10 mouse cellular contexts compared by ENCODE assay signal in genomic region chr16:28610940-28611339, GRCm38 (mm10).
DNase-seq lines count a peak whose midpoint lies in the region; ATAC-seq and TF ChIP-seq lines count a peak whose summit lies in the region.
"Had no signal": no experiment of that assay in that cellular context is flagged by ENCODE, and none has a peak within 500 bp of the region (broad histone marks: within the 10 kb centered on the region; RNA-seq: fewer than 3 reads in every experiment).

No protein-coding gene starts in this region.

- no peak for TF ChIP-seq EP300 in stomach, postnatal 0 days (optimal IDR thresholded peaks at IDR 0.05)

- no peak overlapping the region for H3K9ac ChIP-seq in midbrain, embryonic 13.5 days (replicated peaks)
- no peak overlapping the region for H3K9ac ChIP-seq in stomach, postnatal 0 days (ENCODE audit: low read length)
- H3K9ac ChIP-seq: embryonic facial prominence, embryonic 12.5 days; liver, embryonic 13.5 days had no signal

- no peaks in the 10 kb centered on the region for H3K36me3 ChIP-seq in midbrain, embryonic 10.5 days
- H3K36me3 ChIP-seq in midbrain, embryonic 13.5 days = no peaks in the 10 kb centered on the region
- H3K36me3 ChIP-seq in stomach, postnatal 0 days (ENCODE audit: control insufficient read depth, insufficient read depth, low read length) = no peaks in the 10 kb centered on the region
- H3K36me3 ChIP-seq: embryonic facial prominence, embryonic 12.5 days; liver, embryonic 13.5 days had no signal

- no peak overlapping the region for H3K27ac ChIP-seq in midbrain, embryonic 10.5 days (replicated peaks)
- no peak overlapping the region for H3K27ac ChIP-seq in midbrain, embryonic 13.5 days
- H3K27ac ChIP-seq in stomach, postnatal 0 days (replicated peaks) = no peak overlapping the region
- H3K27ac ChIP-seq: embryonic facial prominence, embryonic 12.5 days; liver, embryonic 13.5 days had no signal

- H3K4me3 ChIP-seq in midbrain, embryonic 10.5 days = no peak overlapping the region
- no peak overlapping the region for H3K4me3 ChIP-seq in midbrain, embryonic 13.5 days (replicated peaks)
- no peak overlapping the region for H3K4me3 ChIP-seq in stomach, postnatal 0 days (ENCODE audit: low read depth, low read length)
- H3K4me3 ChIP-seq: embryonic facial prominence, embryonic 12.5 days; liver, embryonic 13.5 days had no signal

- peaks cover 14% of the 10 kb centered on the region for H3K4me1 ChIP-seq in midbrain, embryonic 10.5 days
- 0 out of 2 replicates have a peak, but pooled peaks cover 6% of the 10 kb centered on the region for H3K4me1 ChIP-seq in midbrain, embryonic 13.5 days (replicated peaks)
- H3K4me1 ChIP-seq in stomach, postnatal 0 days (replicated peaks; ENCODE audit: control insufficient read depth, insufficient read depth) = no peaks in the 10 kb centered on the region
- H3K4me1 ChIP-seq: liver, embryonic 13.5 days had no signal

- TF ChIP-seq CTCF in stomach, postnatal 0 days (IDR thresholded peaks at IDR 0.05; ENCODE audit: low read depth) = peak; percentile 66

- no peaks in the 10 kb centered on the region for H3K27me3 ChIP-seq in midbrain, embryonic 10.5 days (ENCODE audit: low read depth, poor library complexity, severe bottlenecking)
- no peaks in the 10 kb centered on the region for H3K27me3 ChIP-seq in midbrain, embryonic 13.5 days
- H3K27me3 ChIP-seq in stomach, postnatal 0 days (ENCODE audit: control insufficient read depth, insufficient read depth, low read length) = no peaks in the 10 kb centered on the region
- H3K27me3 ChIP-seq: embryonic facial prominence, embryonic 12.5 days; liver, embryonic 13.5 days had no signal

- ATAC-seq in midbrain, embryonic 13.5 days = no peak
- ATAC-seq in stomach, postnatal 0 days (ENCODE audit: low FRiP score, low TSS enrichment) = no peak

- WGBS in midbrain, embryonic 10.5 days = 17% methylated on average over 3 of the region's 3 CpGs
- WGBS in midbrain, embryonic 13.5 days = 16% methylated on average over 3 of the region's 3 CpGs
- 15% methylated on average over 3 of the region's 3 CpGs for WGBS in stomach, postnatal 0 days

- no peaks in the 10 kb centered on the region for H3K9me3 ChIP-seq in midbrain, embryonic 10.5 days (replicated peaks)
- H3K9me3 ChIP-seq in midbrain, embryonic 13.5 days = no peaks in the 10 kb centered on the region
- H3K9me3 ChIP-seq in stomach, postnatal 0 days (ENCODE audit: control insufficient read depth, low read length) = no peaks in the 10 kb centered on the region
- H3K9me3 ChIP-seq: embryonic facial prominence, embryonic 12.5 days had no signal

- DNase-seq in cerebellum, postnatal 10 days = peak; percentile 17 to 28
- DNase-seq in cerebellum, adult 8-10 months = no peak
- DNase-seq in midbrain, embryonic 10.5 days (ENCODE audit: low spot score) = peak; percentile 58
- DNase-seq in embryo, embryonic 11.5 days (ENCODE audit: low read depth, low spot score) = peak; percentile 51
- DNase-seq in layer of hippocampus, adult 9-11 months = peak; percentile 34
- peak; percentile 24 for DNase-seq in stomach, postnatal 0 days (ENCODE audit: low spot score)
- DNase-seq in B cell, adult 2 months = no peak
- DNase-seq: liver, embryonic 13.5 days had no signal

- no peak overlapping the region for H3K4me2 ChIP-seq in midbrain, embryonic 13.5 days (replicated peaks)
- H3K4me2 ChIP-seq in stomach, postnatal 0 days (replicated peaks; ENCODE audit: low read depth) = no peak overlapping the region
- H3K4me2 ChIP-seq: embryonic facial prominence, embryonic 12.5 days; liver, embryonic 13.5 days had no signal

Comparison
In these comparisons a context has a peak if more than half of its experiments do, and no peak if none do; other contexts are left out.
1. DNase-seq: peak in cerebellum, postnatal 10 days (2 of 2), midbrain, embryonic 10.5 days (single experiment), embryo, embryonic 11.5 days (single experiment), layer of hippocampus, adult 9-11 months (single experiment) and stomach, postnatal 0 days (single experiment); none in cerebellum, adult 8-10 months (single experiment) and B cell, adult 2 months (0 of 2).